Mouse (Mus musculus): ENCODE measurements around the gene Padi1.

Gene Padi1

DNA sequence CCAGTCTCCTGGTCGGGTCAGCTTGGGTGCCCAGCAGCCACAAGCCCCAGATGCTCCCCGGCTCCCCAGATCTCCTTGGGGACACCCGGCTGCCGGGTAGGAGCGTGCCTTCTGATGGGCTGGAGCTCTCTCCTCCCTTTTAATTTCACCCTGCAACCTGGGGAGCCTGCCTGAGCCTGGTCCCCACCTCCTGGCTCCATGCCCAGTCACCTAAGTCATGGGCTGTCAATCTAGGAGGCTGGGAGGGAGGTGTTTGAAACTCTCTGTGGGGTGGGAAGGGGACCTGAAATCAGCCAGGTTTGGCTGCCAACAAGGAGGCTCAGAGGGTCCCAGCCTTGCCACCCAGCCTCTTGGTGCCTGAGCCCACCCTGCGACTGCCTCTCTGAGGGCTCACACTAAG, at the start of gene Padi1:
Padi1 (minus strand) TSS at position 113 of the 400 bp plus-strand sequence.
- DNase-seq: no peak

DNA sequence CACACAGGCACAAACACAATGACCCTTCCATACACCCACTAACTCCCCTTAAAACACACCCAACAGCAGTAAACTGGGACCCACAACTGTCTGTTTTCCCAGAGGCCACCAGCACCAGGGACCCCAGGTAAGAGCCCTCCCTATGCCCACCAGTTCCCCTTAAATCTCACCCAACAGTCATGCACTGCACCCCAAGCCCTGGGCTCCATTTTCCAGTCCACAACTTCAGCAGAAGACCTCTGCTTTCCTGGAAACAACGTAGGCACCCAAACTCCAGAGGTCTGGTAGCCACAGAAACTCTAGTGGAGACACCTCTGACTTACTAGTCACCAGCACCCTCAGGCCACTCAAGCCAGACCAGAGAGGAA, 46.6 kb upstream of the Padi1 start:
- DNase-seq: no peak

DNA sequence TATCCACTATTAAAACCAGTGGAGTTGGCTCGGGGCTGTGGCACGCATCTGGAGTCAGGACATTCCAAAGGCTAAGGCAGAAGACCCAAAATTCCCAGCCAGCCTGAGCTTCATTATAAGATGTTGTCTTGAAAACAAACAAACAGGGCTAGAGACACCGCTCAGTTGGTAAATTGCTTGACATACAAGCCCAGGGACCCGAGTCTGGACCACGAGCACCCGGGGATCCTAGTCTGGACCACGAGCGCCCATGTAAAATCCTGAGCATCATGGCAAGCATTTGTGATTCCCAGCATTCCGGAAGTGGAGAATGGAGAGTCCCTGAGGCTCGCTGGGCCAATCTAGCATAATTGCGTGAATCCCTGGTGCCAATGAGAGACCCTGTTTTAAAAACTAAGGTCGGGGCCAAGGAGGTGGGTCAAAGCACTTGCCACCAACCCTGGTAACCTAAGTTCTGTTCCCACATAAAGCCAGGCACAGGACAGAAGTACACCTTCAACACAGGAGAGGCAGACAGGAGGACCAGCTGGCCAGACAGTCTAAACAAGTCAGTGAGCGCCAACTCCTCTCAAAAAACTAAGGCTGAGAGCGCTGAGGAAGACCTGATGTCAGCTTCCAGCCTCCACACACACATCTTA, 46.1 kb upstream of the Padi1 start:
- no peak for DNase-seq

DNA sequence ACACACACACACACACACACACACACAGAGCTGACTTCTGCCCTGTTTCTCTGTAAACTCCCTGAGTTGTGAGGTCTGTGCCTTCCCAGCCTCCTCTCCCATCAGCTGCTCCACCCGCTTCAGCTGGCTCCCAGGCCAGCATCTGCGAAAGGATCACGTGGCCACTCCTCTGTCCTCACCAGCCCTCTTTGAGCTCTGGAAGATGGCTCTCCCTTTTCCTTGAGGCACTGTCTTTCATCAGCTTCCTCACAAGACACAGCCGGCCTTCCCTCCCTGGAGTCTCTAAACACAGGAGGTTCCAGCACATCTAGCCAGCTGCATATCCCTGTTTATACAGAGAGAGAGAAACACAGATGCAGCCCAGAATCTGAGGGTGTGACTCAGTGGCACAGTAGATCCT, 38.3 kb upstream of the Padi1 start:
- no peak for DNase-seq

DNA sequence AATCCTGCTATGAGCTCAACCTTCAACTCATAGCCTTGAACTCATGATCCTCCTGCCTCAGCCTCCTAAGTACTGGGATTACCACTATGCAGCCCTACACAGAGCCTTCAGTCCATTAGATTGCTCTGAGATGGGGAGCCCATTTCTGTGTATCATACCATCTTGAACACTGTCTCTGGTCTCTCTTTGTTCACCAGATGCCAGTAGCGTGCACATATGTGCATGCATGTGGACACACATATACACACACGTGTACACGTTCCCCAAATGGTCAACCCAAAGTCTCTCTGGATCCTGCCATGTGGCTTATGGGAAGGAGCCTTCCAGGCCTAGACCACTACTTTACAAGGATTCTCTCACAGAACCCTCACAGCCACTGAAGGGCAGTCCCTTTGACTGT, 37.4 kb upstream of the Padi1 start:
- no peak for DNase-seq

DNA sequence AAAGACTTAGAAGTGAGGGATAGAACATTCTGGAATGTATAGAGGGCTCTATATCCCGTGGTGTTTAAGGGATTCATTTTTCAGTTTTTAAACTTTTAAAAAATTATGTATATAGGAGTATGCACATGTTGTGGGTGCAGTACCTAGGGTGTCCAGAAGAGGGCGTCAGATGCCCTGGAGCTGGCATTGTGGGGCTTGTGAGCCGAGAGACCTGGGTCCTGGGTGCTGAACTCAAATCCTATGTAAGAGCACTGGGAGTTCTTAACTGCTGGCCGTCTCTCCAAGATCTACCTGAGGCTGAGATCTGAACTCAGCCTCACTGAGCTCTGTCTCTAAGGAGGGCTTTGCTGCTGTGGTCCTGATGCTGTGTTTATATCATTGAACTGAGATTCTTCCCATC, 36.8 kb upstream of the Padi1 start:
- no peak for DNase-seq

DNA sequence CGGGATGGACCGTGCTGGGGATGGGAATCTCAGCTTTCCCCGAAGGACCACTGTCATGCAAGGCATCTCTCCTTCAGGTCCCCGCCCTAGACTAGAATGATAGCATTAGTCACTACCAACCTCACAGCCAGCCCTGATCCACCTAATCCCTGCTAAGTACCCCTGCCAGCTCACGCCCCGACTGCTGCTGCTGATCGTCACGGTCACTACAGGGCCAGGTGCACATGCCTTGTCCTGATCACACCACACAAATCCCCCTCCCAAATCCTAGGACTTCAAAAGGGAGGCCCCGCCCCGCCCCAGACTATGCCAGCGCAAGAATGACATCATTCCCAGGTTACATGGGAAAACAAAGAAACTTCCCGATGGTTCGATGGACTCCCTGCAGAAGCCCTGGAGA, 36.2 kb upstream of the Padi1 start:
- DNase-seq: no peak

DNA sequence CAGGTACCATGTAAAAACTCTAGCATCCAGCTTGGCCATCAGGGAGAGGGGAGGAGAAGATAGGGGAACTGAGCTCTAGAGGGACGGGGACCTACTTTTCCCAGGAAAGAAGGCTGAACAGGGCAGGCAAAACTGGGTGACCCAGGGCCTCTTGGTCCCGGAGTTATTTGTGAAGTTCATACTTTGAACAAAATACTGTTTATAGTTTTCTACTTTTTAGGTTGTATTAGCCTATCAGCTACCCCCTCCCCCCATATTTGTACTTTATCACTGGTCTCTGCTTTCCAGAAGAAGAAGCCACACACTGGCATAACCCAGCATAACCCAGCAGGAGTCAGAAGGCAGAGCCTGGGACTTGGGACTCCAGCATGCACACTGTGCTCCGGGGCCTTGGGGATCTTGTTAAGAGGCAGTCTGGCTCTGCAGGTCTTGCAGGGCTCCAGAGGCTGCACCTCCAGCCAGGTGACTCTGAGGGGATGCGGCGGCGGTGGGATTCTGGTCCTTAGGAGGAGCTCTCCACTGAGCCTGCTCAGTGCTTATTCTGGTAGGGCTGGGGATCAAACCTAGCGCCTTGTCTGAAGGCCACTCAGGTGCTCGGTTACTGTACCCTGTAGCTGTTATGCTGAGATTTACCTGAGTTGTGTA, 35.6 kb upstream of the Padi1 start:
- no peak for DNase-seq

DNA sequence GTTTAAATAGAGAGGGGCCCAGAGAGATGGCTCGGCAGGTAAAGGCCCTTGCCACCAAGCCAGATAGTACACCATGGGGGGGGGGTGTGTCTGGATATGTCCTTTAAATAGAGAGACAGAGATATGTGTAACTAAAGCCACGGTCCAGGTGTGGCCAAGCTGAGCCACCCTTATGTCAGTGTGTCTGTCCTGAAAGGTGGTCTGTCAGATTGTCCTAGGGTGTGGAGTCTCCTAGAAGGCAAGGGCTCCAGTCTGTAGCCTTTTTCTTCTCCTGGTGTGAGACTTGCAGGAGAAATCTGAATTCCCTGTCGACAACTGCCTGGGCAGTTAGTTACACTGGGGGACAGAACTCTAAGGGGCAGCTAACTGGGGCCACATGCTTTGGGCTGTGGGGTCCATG, 34.6 kb upstream of the Padi1 start:
- no peak for DNase-seq

DNA sequence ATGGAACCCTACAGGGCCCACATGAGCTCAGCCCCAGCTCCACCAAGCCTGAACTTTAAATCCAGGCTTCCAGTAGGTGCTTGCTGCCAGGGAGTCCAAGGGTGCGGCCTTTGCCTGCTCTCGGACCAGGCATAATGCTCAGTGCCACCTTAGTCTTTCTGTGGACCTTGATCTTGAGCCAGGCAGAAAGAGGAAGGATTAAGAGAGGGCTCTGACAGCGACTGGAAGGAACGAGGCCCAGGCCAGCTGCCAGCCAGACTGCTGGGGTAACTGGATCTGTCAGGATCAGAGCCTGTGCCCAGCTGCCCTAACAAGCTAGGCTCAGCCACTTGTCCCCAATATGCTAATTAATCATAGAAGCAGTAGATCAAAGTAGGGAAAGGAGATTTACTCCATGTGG, 34.2 kb upstream of the Padi1 start:
- DNase-seq: peak; percentile 36 to 59

DNA sequence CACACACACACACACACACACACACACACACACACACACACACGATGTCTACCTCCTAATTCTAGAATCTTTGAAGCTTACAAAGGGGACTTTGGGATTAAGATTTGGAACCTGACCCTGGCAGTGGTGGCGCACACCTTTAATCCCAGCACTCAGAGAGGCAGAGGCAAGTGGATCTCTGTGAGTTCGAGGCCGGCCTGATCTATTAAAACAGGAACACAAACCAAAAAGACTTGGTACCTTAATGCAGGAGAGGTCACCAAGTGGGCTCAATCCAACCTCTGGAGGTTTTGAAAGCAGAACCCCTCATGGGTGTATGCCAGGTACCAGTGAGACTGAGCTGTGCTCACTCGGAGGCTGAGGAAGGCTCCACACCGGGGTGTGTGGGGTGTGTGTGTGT, 33.5 kb upstream of the Padi1 start:
- no peak for DNase-seq

DNA sequence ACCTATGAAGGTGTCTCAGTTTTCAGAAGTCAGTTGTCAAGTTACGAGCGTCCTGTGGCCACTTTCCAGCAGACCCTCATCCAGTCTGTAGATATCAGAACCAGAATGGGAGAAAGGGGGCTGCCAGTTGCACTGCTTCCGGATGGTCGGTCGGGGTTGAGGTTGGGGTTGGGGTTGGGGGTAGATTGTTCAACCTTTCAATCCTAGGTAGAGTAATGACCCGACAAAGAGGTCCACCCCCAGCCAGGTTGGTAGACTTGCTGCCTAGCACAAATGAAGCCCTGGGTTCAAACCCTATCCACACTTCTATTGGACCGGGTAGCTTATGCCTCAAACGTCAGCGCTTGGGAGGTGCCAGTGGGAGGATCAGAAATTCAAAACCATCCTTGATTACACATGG, 33.1 kb upstream of the Padi1 start:
- no peak for DNase-seq

DNA sequence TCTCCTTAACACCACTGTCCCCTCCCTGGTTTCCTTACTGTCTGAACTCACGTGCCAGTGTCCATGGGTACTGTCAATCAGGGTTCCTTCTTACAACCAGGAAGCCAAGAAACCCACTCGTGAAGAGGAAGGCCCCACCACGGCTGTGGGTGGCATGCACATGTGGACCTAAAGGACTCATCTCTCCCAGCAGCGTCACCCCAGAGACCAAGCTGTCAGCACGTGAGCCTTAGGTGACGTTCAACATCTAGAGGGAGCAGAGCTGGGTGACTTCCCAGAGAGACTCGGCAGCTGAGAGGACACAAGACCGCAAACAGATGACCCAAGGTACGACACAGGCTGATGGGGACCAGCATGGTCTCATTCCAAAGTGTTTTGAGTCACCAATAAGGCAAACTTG, 31.9 kb upstream of the Padi1 start:
- DNase-seq: no peak

DNA sequence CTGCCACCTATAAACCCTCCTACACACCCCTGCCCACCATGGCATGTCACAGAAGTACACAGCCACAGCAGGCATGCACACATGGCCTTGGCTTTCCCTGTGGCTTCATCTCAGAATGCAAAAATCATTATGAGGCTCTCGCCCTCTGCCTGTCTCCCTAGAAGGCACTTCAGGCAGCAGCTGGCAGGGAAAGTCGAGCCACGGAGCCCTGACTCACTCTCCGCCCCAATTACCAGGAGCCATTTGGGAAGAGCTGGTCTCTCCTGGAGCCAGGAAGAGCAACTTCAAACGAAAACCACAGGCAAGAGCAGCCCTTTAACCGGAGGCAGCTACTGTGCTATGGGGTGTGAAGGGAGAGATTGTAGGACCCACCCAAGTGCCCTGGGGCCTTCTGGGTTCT, 31.1 kb upstream of the Padi1 start:
- DNase-seq: no peak

DNA sequence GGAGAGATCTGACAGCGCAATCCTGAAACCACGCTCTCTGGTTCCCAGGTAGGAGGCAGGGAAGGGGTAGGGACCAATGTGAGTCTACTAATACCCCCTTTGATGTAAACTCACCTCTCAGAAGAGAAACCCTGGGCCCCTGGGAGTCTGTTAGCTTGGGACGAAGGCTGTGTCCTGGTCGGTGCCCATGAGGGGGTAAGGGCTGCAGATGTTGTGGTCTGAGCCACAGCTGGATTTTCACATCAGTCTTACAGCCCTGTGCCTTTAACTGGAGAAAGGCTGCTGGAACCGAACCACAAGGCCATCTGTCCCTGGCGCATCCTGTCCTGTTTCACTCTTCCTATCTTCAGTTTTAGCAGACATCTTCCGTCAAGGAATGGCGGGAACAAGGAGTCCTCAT, 30.6 kb upstream of the Padi1 start:
- DNase-seq: no peak

DNA sequence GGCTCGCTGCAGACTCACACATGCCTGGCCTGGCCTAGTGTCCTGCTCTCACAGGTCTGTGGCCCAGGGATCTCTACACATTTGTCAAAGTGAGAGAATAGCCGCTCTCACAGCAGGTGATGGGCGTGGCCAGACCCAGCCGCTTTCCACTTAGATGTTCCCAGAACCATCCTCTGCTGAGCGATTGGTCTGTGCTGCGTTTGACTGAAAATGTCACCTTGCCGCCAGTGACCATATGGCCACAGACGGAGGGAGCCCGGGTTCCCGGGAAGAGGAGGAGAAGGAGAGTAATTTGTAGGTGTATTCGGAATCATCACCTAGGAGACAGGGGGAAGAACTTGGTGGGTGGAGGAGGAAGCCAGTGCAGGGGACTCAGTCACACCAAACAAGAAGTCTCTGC, 27.4 kb upstream of the Padi1 start:
- peak in 1 of 2 experiments; percentile 20 for DNase-seq

DNA sequence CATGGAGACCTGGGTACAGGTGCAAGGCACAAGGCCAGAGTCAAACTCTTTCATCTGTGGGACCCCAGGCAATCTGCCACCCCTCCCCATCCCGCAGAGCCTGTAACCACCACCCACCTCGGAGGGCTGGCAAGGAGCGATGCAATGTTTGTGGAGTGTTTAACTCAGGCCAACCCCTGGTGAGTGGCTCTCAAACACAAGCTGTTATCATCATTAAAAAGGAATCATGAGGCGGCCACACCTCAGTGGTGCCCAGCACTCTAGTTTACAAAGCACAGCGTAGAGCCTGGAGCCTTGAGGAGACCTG, 27.1 kb upstream of the Padi1 start:
- DNase-seq: peak in 1 of 2 experiments; percentile 30

DNA sequence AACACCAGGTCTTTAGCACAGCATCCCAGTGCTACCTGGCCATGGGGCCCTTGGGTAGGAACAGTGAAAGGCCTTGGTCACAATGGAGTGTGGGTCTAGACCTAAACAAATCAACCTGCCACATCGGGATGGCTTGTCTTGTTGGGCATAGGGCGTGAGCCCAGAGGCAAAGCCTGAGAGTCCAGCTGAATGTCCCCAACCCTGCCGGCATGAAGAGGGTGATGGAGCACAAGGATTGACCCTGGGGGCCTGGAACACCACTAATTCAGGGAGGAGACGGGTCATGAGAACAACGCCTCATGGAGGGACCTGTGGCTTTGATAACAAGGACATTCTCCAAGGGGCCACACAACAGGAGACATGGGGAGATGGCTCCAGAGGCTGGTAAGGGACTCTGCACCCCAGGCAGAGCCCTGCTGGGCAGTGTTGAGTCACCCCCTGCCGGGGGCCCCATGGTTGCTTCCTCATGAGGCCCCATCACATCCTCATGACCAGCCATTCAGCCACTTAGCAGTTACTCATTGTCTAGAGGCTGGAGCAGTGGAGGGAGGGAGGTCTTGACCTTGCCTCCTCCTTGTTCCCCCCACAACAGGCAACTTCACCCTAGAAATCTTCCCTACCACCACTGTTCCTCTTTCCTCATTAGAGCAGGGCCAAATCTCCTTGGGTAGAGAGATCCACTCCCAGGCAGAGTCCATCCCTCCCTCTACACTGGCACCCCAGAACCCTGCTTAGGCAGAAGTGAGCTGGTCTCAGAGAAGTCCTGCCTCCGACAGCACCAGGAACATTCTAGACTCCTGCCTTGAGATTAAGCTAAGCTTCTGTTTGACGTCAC, 26.5 kb upstream of the Padi1 start:
- DNase-seq: no peak

DNA sequence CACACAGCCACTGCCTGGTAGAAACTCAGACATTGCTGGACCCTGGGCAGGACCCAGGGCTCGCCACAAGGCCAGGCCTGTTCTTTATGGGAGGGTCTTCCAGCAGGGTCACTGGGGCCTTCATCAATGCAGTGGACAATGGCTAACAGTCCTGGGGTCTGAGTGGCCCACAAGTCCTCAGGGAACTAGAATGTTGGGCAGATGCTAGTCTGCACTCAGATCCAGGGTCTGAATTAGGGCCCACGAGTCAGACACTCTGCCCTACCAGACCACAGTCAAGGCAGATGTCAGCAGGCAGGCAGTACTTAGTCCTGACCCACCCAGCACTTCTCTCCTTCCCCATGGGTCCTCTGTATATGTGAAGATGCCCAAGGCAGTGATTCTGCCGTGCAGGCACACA, 25.8 kb upstream of the Padi1 start:
- no peak for DNase-seq

DNA sequence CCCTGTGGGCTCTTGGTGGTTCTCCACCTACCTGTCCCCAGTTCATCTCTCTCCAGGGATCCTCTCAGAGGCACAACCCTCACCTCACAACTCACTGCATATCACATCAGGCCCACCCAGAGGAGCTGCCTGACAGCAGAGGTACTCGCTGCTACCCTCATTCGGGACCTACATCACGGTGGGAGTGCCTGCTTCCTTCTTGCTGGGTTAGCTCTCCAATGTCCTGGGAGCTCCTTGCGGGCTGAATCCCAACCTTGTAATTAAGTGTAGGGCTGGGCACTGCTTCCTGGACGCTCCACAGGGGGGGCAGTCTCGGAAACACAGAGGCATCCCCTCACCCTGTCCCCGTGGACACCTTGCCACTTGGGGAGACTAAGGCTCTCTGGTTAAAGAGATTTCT, 25.3 kb upstream of the Padi1 start:
- DNase-seq: no peak

DNA sequence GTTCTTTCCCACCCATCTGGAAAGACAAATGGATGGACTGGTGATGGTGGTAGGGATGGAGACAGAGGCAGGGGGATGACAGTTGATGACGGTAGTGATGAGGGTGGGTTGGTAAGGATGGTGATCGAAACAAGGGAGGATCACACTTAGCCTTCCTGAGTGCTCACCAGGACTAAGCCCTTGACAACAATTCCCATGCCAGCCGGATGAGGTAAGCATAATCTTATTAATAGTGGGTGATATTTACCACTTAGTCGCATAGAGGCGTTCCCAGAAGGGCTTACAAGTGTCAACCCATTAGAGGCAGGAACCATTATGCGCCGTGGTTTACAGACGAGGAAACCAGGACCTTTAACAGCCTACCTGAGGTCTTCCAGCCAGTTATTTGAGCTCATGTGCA, 24.4 kb upstream of the Padi1 start:
- no peak for DNase-seq

DNA sequence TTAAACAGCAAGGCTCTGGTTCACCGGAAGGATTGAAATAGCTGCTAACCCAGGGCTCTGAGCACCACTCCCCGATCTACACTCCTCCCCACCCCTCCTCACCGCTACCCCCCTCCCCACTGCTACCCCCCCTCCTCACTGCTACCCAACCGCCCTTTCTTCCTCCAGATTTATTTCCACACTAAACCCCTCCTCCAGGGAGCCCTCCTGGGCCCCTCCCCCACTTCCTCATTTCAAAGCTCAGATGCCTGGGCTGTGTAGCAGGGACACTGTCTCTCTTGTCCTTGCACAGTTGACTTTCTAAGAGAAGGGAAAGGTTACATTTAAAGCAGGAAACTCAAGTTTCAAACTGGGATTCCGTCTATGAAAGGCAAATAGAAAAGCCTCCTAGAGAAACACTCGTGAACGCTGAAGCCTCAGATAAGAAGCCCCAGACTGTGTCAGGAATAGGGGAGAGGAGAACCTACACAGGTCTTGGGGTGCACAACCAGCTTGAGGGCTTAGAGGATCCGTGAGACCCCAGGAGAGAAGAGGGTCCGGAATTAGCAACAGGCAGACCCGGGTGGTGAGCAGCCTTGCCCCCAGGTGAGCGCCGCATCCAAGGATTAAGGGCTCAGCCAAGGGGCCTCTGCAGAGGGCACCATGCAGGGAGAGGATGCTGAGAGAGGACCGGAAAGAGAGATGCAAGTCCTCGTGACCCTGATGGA, 23.1 kb upstream of the Padi1 start:
- no peak for DNase-seq

DNA sequence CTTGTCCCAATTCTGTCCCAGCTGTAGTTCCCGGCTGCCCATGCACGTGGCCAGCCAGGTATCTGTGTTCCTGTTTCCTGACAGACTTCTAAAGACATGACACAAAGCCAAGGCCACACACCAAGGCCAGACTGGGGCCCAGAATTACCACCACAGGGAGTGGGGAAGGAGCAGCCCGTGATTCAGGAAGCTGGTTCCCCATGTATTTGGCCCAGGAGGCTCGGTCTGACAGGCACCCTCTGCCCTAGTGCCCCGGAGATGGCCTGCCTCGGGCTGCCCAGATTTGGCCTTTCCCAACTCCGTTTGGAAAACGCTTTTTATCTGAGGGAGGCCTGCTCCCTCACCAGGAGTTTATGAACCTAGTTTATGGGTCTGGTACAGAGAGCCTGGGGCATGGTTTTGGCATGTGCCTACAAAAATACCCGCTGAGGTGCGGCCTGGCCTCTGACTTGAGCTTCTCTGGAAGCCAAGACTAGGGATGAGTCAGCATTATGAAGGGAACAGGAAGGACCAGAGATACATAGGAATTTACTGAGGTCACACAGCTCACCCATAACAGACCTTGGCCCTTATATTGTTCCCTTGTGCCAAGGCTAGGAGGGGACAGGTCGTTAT, 16.6 kb upstream of the Padi1 start:
- DNase-seq: no peak
